Mouse (Mus musculus) telencephalon, adult 2 months (tissue): ENCODE results near the gene Ecel1.

Source experiments
- DNase-seq: peaks from one replicate; pipeline ENCODE4 v3.0.0-alpha.2; 2011; ENCODE audit warnings: low read depth, low spot score

Ecel1 gene

GRCm38 (mm10) chr1:87156199-87156587 is at the start of gene Ecel1:
TSS of gene Ecel1 (minus strand) at chr1:87156521.
- DNase-seq, result no peak

GRCm38 (mm10) chr1:87205502-87205901 is 49.2 kb upstream of the Ecel1 start:
- no peak for DNase-seq

GRCm38 (mm10) chr1:87205038-87205437 is 48.7 kb upstream of the Ecel1 start:
- no peak for DNase-seq

GRCm38 (mm10) chr1:87204465-87204864 is 48.1 kb upstream of the Ecel1 start, which contains the start of gene Chrng:
TSS of gene Chrng (plus strand) at chr1:87204657.
- no peak for DNase-seq

- DNase-seq, result no peak
Observed at GRCm38 (mm10) chr1:87203779-87204178, 47.5 kb upstream of the Ecel1 start.

GRCm38 (mm10) chr1:87201848-87202247 is 45.5 kb upstream of the Ecel1 start:
- DNase-seq, result no peak

GRCm38 (mm10) chr1:87200811-87201210 is 44.5 kb upstream of the Ecel1 start:
- no peak for DNase-seq

- no peak for DNase-seq
Observed at GRCm38 (mm10) chr1:87198119-87199065, 42.1 kb upstream of the Ecel1 start.

GRCm38 (mm10) chr1:87197296-87197695 is 41.0 kb upstream of the Ecel1 start:
- no peak for DNase-seq

- no peak for DNase-seq
Observed at GRCm38 (mm10) chr1:87190429-87190828, 34.1 kb upstream of the Ecel1 start, which contains the start of gene Chrnd. TSS of gene Chrnd (plus strand) at chr1:87190607.

GRCm38 (mm10) chr1:87187037-87187355 is 30.7 kb upstream of the Ecel1 start:
- peak; percentile 28 for DNase-seq

GRCm38 (mm10) chr1:87186261-87187036 is 30.1 kb upstream of the Ecel1 start:
- no peak for DNase-seq

GRCm38 (mm10) chr1:87185526-87185925 is 29.2 kb upstream of the Ecel1 start:
- no peak for DNase-seq

GRCm38 (mm10) chr1:87184751-87185139 is 28.4 kb upstream of the Ecel1 start:
- DNase-seq, result peak; percentile 19

- DNase-seq, result no peak
Observed at GRCm38 (mm10) chr1:87183998-87184750, 27.9 kb upstream of the Ecel1 start.

- DNase-seq, result no peak
Observed at GRCm38 (mm10) chr1:87183013-87183412, 26.7 kb upstream of the Ecel1 start, which contains the start of gene Prss56. TSS of gene Prss56 (plus strand) at chr1:87183313.

- no peak for DNase-seq
Observed at GRCm38 (mm10) chr1:87180896-87181295, 24.6 kb upstream of the Ecel1 start.

- DNase-seq, result peak; percentile 48
Observed at GRCm38 (mm10) chr1:87175852-87176292, 19.6 kb upstream of the Ecel1 start.

GRCm38 (mm10) chr1:87174006-87174955 is 18.0 kb upstream of the Ecel1 start:
- DNase-seq, result no peak

- no peak for DNase-seq
Observed at GRCm38 (mm10) chr1:87172316-87172715, 16.0 kb upstream of the Ecel1 start.
